Mouse (Mus musculus) liver, postnatal 0 days (tissue): Measurements from ENCODE around the gene Fam8a1. TPM values are rescaled to one million over a fixed set of nuclear protein-coding genes. Genes with fewer than 3 reads are reported as not detected.
A peak's percentile ranks its signal among the peaks of the same experiment; 100 is the strongest.

ENCODE experiments used
- ATAC-seq: fragments of 200-750 bp; cut with Nextera tagmentation; 2 replicates; pipeline ENCODE4 v1.8.0; 2017; ENCODE audit warnings: mild to moderate bottlenecking, moderate library complexity
- DNase-seq: peaks from one replicate; pipeline ENCODE4 v3.0.0-alpha.2; 2016
- H3K27ac ChIP-seq: fragments of 300-500 bp; sonication (generic); 2 replicates; pipeline ENCODE4 v1.5.1; 2014; ENCODE audit warnings: antibody characterized with exemption, moderate library complexity, mild to moderate bottlenecking, low read depth
- H3K27me3 ChIP-seq: fragments of 300-500 bp; sonication (generic); 2 replicates; pipeline ENCODE4 v1.6.1; 2014; ENCODE audit warnings: low read length, control low read depth, mixed read lengths; ENCODE audit not compliant: insufficient read depth
- H3K36me3 ChIP-seq: fragments of 300-500 bp; sonication (generic); replicated peaks from 2 replicates; pipeline ENCODE4 v1.6.1; 2014; ENCODE audit warnings: mild to moderate bottlenecking, control low read depth, low read length, moderate library complexity, mixed read lengths; ENCODE audit not compliant: insufficient read depth
- H3K4me1 ChIP-seq: fragments of 300-500 bp; sonication (generic); 2 replicates; pipeline ENCODE4 v1.6.1; 2014; ENCODE audit warnings: antibody characterized with exemption, mild to moderate bottlenecking, control low read depth; ENCODE audit not compliant: insufficient read depth
- H3K4me2 ChIP-seq: fragments of 300-500 bp; sonication (generic); 2 replicates; pipeline ENCODE4 v1.6.1; 2014; ENCODE audit warnings: low read depth, mild to moderate bottlenecking, low read length, moderate library complexity, mixed read lengths
- H3K4me3 ChIP-seq: fragments of 300-500 bp; sonication (generic); 2 replicates; pipeline ENCODE4 v1.5.1; 2014; ENCODE audit warnings: low read depth, low read length
- H3K9ac ChIP-seq: fragments of 300-500 bp; sonication (generic); replicated peaks from 2 replicates; pipeline ENCODE4 v1.6.1; 2014; ENCODE audit warnings: mild to moderate bottlenecking, moderate library complexity
- H3K9me3 ChIP-seq: fragments of 300-500 bp; sonication (generic); 2 replicates; pipeline ENCODE4 v1.6.1; 2016; ENCODE audit warnings: mild to moderate bottlenecking, control low read depth, low read length, mixed read lengths
- CTCF ChIP-seq: sonication (generic); IDR thresholded peaks from 2 replicates; pipeline ENCODE4 v1.5.1; 2016; ENCODE audit warnings: antibody characterized with exemption, low read depth
- EP300 ChIP-seq: IDR thresholded peaks from 2 replicates; pipeline ENCODE4 v1.6.1; 2016; ENCODE audit warnings: antibody characterized with exemption, low read depth, mild to moderate bottlenecking
- WGBS: fragments of 180-500 bp; shearing (Covaris S2); extraction: QIAGEN DNeasy Blood & Tissue Kit; methylation state at CpG from one replicate; pipeline ENCODE4 v1.1.7; 2014; ENCODE audit not compliant: insufficient replicate concordance; 5-methylcytosine and 5-hydroxymethylcytosine counted together
- polyA plus RNA-seq: library from polyadenylated mRNA; unstranded; fragments of >200 nt; fragmentation: Nextera tagmentation; extraction: Ambion mirVana; gene quantifications from 2 replicates; pipeline ENCODE4 v1.2.1, GENCODE M21; 2015

The Fam8a1 gene
- polyA plus RNA-seq, 1 experiment from 2014 or later = 4.4 TPM

GRCm38 (mm10) chr13:46632796-46633195 is 36.5 kb upstream of the Fam8a1 start:
- no peak for TF ChIP-seq CTCF
- no peak for TF ChIP-seq EP300
- 41% methylated on average over 4 of the region's 4 CpGs for WGBS
- no peaks in the 10 kb centered on the region for H3K27me3 ChIP-seq
- ATAC-seq (no peak), DNase-seq (no peak)
- H3K9ac ChIP-seq = no peak overlapping the region
- no peaks in the 10 kb centered on the region for H3K9me3 ChIP-seq
- no peak overlapping the region for H3K4me2 ChIP-seq
- H3K4me1 ChIP-seq = no peaks in the 10 kb centered on the region
- no peak overlapping the region for H3K4me3 ChIP-seq
- no peaks in the 10 kb centered on the region for H3K36me3 ChIP-seq
- no peak overlapping the region for H3K27ac ChIP-seq

GRCm38 (mm10) chr13:46633320-46634132 is 35.8 kb upstream of the Fam8a1 start:
- Histone ChIP-seq H3K9ac (no peak overlapping the region), H3K36me3 (no peaks in the 10 kb centered on the region), H3K27ac (no peak overlapping the region), H3K4me3 (no peak overlapping the region), H3K27me3 (no peaks in the 10 kb centered on the region), H3K4me1 (no peaks in the 10 kb centered on the region), H3K4me2 (no peak overlapping the region), H3K9me3 (no peaks in the 10 kb centered on the region)
- TF ChIP-seq CTCF (no peak), EP300 (no peak)
- ATAC-seq = no peak
- WGBS = 71% methylated on average over 18 of the region's 18 CpGs
- no peak for DNase-seq

- TF ChIP-seq EP300 (no peak), CTCF (no peak)
- no peak for ATAC-seq
Measured at GRCm38 (mm10) chr13:46634133-46634488, 35.2 kb upstream of the Fam8a1 start.

GRCm38 (mm10) chr13:46640608-46641468 is 28.5 kb upstream of the Fam8a1 start:
- no peak for ATAC-seq
- WGBS = 82% methylated on average over 10 of the region's 10 CpGs
- no peak for DNase-seq
- Histone ChIP-seq H3K36me3 (no peaks in the 10 kb centered on the region), H3K9me3 (0 out of 2 replicates have a peak, but pooled peaks cover 3% of the 10 kb centered on the region), H3K4me3 (no peak overlapping the region), H3K4me2 (no peak overlapping the region), H3K9ac (no peak overlapping the region), H3K27ac (no peak overlapping the region), H3K4me1 (no peaks in the 10 kb centered on the region), H3K27me3 (no peaks in the 10 kb centered on the region)
- TF ChIP-seq CTCF = no peak
- no peak for TF ChIP-seq EP300

More at GRCm38 (mm10) chr13:46634133-46634488, 35.2 kb upstream of the Fam8a1 start:
- Histone ChIP-seq H3K4me2 (no peak overlapping the region), H3K27me3 (no peaks in the 10 kb centered on the region), H3K9me3 (no peaks in the 10 kb centered on the region), H3K4me3 (no peak overlapping the region), H3K27ac (no peak overlapping the region), H3K36me3 (no peaks in the 10 kb centered on the region), H3K4me1 (no peaks in the 10 kb centered on the region), H3K9ac (no peak overlapping the region)
- DNase-seq = peak; percentile 45
- WGBS = 29% methylated on average over 6 of the region's 6 CpGs

DNA sequence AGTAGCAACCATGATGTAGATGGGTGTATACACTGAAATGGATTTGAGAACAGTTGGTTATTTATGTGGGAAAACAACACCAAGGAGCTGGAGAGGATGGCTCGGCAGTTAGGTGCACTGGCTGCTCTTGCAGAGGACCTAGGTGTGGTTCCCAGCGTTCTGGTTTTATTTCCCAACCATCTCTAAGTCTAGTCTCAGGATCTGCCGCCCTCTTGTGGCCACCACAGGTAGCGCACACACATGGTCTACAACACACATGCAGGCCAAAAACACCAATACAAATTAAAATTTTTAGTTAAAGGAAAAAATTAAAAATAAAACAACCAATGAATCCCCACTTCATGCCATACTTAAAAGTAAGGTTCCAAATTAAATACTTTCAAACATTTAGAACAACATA is 27.0 kb upstream of the Fam8a1 start:
- ATAC-seq (no peak), DNase-seq (peak; percentile 20)
- H3K9me3 ChIP-seq = 0 out of 2 replicates have a peak, but pooled peaks cover 3% of the 10 kb centered on the region
- H3K27ac ChIP-seq = no peak overlapping the region
- no peak overlapping the region for H3K4me3 ChIP-seq
- no peaks in the 10 kb centered on the region for H3K27me3 ChIP-seq
- H3K4me1 ChIP-seq = no peaks in the 10 kb centered on the region
- WGBS = 77% methylated on average over 4 of the region's 4 CpGs
- no peak for TF ChIP-seq EP300
- TF ChIP-seq CTCF = peak; percentile 62
- H3K4me2 ChIP-seq = no peak overlapping the region
- no peak overlapping the region for H3K9ac ChIP-seq
- no peaks in the 10 kb centered on the region for H3K36me3 ChIP-seq

- Histone ChIP-seq H3K27me3 (no peaks in the 10 kb centered on the region), H3K36me3 (no peaks in the 10 kb centered on the region), H3K9me3 (0 out of 2 replicates have a peak, but pooled peaks cover 3% of the 10 kb centered on the region), H3K4me1 (no peaks in the 10 kb centered on the region), H3K4me3 (no peak overlapping the region), H3K4me2 (no peak overlapping the region), H3K9ac (no peak overlapping the region), H3K27ac (no peak overlapping the region)
- DNase-seq (no peak), ATAC-seq (no peak)
- 71% methylated on average over 6 of the region's 6 CpGs for WGBS
- TF ChIP-seq CTCF (no peak), EP300 (no peak)
Measured at GRCm38 (mm10) chr13:46644175-46644574, 25.1 kb upstream of the Fam8a1 start.
